Mouse (Mus musculus): Measurements from ENCODE around the gene Mapkbp1.

DNA sequence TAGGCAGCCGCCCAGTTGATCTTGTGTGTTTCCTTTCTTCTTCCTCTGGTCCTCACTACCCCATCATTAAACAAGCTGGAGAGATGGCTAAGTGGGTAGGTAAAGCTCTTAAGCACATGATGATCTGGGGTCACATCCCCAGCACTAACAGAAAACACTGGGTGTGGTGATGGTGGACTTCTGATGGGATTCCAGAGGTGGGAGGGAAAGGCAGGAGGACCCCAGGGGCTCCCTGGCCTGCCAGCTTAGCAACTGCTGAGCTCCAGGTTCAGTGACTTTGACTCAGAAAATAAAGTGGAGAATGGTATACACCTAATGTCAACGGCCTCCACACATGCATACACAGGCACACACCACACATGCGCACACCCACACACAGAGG is 55.4 kb downstream of the Mapkbp1 start:
- TF ChIP-seq CTCF (IDR thresholded peaks at IDR 0.05) (no peak), EP300 (IDR thresholded peaks at IDR 0.05) (no peak)

Data from lung, postnatal 0 days (tissue).